Mouse (Mus musculus): ENCODE results near the gene Gnl2.

The Gnl2 gene

DNA sequence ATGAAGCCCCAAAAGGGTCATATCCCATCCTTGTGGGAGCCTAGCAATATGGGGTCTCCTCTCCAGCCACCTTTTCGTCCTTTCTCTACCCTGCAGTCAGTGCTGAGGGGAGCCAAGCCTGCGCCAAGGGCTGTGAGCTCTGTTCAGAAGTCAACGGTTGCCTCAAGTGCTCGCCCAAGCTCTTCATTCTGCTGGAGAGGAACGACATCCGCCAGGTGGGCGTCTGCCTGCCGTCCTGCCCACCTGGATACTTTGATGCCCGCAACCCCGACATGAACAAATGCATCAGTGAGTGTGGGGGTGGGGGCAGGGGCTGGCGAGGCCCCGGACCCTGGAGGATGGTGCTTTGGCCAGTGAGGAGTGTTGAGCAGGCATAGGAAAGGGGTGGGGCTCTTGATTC is 11.5 kb upstream of the Gnl2 start:
- no peak for DNase-seq

DNA sequence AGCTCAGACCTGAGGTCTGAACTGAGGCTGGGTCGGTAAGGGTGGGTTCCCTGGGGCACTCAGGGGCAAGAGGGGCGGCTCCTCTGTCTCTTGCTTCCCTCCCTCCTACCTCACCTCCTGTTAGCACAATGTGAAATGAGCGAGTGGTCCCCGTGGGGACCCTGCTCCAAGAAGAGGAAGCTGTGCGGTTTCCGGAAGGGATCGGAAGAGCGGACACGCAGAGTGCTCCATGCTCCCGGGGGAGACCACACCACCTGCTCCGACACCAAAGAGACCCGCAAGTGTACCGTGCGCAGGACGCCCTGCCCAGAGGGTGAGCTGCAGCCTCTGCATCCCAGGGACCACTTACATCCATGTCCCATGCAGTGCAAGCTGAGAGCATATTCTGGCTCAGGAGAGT is 8.9 kb upstream of the Gnl2 start:
- no peak for DNase-seq

DNA sequence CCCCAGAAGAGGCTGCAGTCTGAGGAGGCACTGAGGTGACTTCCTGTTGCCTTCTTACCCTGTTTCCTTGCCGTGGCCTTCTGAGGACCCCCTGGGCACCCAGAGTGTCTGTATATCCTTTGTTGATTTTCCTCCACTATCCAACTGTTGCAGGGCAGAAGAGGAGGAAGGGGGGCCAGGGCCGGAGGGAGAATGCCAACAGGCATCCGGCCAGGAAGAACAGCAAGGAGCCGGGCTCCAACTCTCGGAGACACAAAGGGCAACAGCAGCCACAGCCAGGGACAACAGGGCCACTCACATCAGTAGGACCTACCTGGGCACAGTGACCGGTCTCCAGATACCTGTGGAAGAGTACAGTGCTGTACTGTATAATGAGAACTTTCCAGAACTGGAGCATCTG is 8.2 kb upstream of the Gnl2 start:
- DNase-seq: peak in 1 of 2 experiments; percentile 31

DNA sequence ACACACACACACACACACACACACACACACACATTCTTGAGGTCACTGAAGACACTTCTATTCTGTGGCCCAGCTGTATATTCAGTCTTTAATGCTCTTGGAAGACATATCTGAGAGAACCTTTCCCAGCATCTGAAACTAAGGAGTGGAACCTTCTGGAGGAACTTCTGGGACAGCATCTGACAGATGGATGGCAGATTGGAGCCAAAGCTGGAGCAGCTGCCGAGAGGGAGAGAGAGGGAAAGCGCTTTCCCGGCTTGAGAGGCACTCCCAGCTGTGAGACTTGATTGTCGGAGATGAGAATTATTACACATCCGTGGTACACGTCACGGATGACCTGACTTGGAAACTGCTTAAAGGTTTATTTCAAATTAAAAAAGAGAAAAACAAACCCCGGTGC is 7.7 kb upstream of the Gnl2 start:
- peak in 1 of 2 experiments; percentile 46 for DNase-seq

DNA sequence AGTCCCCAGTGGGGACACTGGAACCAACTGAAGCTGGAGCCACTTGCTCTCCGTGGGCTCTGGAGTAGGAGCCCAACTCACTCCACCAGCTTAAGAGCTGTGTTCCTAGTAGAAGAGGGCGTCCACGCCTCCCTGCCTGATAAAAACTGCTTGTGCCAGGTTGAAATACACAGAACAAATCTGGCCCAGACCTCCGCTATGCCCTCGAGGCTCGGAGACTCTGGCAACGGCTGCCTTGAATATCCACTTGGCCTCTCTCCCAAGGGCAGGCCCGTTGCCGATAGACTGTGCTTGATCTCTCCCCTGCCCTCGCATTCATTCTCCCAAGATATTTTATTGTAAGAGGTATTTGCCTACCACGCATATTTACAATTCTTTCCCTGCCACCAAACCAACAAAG is 1.0 kb downstream of the Gnl2 start:
- peak in 1 of 2 experiments; percentile 16 for DNase-seq

DNA sequence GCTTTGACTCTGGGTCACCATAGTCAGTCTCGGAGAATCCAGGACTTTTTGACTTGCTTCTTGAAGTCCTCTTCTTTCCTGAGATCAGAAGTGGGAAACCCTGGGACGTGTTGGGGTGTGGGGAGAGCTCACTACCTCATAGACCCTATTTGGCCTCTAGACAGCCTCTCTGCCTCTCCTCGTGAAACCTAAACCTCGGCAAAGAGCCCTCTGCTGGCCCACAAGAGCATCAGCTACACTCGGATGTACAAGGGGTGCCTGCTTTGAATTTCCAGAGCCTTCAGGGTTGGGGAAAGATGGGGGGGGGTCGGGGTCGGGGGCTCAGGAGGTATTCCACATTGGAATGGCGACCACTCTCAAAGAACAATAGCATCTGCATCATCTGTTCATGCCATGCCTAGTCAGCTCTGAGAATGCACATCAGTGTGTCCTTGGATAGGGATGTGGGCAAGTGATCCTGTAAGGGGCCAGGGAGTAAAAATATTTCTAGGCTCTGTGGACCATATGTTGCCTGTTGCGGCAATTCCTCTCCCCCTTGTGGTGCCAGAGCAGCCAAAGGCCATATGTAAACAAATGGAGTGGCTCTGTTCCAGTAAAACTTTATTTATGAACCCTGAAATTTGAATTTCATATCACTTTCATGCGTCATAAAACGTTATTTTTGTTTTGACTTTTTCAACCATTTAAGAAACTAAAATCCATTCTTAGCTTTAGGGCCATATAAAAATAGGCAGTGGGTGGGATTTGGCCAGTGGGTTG is 4.6 kb downstream of the Gnl2 start:
- peak; percentile 29 to 51 for DNase-seq

DNA sequence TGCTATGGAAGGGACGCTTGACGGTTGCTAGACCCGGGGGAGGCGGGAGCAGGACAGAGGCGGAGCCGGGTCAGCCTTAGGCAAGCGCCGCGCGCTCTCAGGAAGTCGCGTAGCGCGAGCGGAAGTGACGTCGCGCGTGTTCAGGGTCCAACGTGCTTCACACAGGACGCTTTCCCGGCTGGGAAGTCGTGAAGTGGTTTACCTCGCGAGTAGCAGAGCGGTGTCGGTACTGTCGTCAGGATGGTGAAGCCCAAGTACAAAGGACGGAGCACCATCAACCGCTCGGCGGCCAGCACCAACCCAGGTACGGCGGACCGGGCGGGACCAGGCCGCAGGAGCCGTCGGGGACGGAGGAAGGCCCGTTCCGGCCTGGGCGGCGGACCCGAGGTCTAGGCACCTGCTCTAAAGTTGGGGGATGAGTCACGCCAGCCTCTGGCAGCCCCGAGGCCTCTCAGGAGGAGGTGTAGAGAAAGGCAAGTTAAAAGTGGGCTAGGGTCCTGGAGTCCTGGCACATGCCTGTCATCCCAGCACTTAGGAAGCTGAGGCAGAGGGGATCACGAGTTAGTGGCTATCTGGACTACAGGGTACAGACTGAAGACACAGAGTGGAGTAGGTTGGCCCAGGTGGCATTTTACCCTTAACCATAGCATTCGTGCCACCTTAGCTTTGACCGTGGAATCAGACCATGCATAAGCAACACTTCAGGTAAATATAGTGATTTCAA is 13.7 kb downstream of the Gnl2 start:
- peak; percentile 97 for DNase-seq

DNA sequence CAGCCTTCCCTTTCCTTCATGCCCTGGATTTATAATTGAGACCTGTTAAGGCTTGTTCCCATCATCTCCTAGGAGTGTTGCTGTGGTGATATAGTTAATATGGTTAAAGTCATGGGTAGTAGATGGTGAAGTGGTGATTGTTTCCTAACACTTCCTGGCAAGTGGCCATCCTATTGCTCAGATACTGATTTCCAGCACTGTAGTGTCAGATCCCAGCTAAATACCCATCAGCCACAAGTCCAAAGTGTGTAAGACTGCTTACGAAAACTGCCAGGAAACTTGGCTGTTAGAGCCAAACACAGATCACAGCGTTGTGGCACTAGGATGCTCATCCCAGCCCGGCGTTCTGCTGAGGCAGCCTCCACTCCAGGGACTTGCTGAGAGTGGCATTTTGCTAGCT is 18.0 kb downstream of the Gnl2 start:
- no peak for DNase-seq

DNA sequence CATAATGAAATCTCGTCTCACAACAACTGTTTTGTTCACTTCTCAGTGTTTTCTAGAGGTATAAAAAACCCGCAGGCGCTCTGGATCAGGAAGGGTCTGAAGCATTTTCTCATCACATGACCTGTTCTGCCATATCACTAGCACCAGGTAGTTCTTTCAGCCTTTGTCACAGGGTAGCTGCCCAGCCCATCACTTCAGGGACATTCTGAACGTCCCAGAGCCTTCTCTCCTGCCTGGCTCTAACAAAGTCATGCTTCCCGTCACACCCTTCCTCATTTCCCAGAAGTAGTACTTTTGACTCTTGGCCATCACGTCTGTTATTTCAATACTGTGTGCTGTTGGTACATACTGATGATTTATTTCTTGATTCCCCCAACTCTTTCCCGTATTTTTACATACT is 28.1 kb downstream of the Gnl2 start:
- DNase-seq: no peak

DNA sequence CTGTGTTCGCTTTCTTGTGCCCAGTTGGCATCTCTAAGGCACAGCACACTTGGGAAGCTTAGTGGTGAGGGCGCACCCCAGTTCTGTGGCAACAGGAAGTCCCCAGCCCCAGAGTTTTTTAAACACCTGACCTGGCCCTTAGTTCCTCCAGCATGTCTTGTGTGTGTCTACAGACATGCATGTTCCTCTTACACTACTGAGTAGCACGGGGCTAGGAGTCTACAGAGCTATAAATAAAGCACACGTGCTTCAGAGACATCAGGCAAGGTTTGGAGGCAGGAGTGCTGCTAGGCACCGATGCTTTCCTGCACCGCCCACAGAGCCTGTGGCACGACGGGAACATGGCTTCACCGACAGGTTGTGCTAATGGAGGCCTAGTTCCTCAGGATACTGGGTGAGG is 39.0 kb downstream of the Gnl2 start:
- no peak for DNase-seq

DNA sequence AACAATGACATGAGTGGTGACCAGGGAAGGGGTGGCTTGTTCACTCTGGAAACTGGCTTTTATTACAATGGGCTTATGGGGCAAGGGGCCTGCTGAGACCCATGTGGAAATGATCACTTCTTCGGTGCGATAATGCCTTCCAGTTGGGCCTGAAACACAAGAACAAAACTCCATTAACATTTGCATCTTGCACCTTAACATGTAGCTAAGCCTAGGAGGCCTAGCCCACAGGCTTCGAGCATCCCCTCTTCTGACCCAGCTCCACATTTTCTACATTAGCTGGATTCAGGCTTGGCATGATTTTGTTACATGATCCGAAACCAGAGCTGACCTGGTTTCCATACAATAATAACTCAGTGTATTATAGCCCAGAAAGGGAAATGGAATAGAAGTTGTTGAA is 40.1 kb downstream of the Gnl2 start:
- no peak for DNase-seq

DNA sequence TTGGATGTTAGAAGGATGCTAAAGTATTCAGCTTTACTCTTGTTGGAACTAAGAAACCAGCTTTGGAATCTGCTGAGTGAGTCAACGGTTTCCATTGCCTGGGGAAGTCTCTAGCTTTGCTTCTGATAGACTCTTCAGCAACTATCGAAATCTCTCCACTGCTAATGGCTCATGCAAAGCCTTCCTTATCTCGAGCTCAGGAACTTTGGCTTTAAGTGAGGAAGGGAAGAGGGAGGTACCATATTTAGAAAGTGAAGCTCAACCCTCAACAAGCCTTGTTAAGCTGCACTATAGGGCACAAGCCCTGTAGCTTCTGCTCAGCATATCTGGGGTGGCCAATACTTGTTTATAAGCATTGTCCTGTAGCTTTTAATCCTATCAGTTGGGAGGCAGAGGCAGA is 40.9 kb downstream of the Gnl2 start:
- DNase-seq: no peak

DNA sequence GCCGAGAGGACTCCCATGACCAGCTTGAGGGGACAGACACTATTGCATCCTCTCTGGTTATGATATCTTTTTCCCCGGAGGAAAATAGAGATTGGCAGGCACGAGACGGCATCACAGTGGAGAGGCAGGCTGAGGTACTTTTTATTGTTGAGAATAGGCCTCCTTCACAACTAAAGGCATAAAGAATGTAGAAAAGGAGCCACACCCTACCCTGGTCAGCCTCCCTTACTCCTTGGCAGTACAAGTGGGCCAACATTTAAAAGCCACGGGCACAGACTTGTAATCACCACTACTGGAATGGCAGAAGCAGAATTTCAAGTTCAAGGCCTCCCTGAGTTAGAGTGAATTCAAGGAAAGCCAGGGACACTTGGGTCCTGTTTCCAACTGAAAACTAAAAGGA is 41.6 kb downstream of the Gnl2 start:
- DNase-seq: no peak

DNA sequence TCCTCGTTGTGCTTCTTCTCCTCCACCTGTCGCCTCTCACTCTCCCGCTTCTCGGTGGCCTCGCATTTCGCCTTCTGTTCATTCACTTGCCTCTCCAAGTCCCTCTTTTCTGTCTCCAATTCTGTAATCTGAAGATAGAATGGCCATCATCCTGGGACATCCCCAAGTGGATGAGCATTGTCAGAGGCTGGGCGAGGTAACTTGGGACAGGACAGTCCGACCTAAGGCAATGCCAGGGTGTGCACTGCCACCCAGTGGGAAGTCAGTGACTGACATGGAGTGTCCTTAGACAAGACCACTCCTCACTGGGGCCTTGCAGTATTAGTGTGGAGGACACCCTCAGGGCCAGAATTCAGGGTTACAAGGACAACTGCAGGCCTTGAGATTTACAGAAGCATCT is 42.6 kb downstream of the Gnl2 start:
- DNase-seq: peak; percentile 82 to 87

DNA sequence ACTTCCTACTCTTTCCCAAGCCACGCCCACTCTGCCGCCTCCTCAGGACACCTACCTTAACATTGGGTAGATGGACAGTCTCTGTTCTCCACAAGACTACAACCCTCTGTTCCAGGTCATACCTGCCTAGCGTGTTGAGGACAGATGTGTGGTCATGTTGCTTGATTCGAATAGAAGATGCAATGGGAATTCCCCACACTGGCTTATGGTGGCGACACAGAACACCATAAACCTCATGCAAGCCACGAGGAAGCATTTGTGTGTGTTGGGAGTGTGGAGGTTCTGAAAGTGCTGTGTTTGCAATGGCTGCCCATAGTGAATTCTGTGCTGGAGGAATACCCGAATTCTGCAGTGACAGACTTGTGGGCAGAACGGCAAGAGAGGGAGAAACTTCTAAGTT is 47.4 kb downstream of the Gnl2 start:
- DNase-seq: no peak

DNA sequence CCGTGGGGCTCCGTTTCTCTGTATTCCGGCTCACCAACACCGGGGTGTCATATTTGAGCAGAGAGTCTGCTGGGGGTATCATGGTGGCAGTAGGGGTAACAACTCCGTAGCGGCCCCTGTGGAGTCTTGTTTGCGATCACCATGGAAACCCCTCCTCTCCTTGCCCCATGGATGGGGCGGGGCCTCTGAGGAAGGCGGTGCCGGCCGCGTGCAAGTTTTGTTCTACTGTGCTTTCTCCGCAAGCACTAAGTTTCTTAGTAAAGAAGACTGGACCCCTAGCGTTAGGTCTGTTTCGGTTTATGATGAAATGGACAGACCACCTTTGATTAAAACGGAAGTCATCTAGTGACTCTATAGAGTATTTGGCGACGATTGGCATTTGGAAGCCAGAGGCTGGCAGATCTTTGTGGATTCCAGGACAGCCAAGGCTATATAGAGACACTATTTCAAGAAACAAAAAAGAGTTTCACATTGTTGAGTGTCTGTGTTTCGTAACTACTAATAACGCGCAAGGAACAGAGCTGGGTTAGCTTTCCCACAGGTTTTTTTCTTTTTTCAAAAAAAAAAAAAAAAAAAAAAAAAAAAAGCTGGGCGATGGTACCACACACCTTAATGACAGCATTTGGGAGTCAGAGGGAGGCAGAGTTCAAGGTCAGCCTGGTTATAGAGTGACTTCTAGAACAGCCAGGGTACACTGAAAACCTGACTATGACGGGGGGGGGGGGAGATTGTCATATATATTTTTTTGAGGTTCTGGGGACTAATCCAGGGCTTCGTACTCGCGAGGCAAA is 49.3 kb downstream of the Gnl2 start, which contains the start of gene Dnali1:
Dnali1 (minus strand) TSS at position 187 of the 791 bp plus-strand sequence.
- DNase-seq: peak; percentile 72 to 78

DNA sequence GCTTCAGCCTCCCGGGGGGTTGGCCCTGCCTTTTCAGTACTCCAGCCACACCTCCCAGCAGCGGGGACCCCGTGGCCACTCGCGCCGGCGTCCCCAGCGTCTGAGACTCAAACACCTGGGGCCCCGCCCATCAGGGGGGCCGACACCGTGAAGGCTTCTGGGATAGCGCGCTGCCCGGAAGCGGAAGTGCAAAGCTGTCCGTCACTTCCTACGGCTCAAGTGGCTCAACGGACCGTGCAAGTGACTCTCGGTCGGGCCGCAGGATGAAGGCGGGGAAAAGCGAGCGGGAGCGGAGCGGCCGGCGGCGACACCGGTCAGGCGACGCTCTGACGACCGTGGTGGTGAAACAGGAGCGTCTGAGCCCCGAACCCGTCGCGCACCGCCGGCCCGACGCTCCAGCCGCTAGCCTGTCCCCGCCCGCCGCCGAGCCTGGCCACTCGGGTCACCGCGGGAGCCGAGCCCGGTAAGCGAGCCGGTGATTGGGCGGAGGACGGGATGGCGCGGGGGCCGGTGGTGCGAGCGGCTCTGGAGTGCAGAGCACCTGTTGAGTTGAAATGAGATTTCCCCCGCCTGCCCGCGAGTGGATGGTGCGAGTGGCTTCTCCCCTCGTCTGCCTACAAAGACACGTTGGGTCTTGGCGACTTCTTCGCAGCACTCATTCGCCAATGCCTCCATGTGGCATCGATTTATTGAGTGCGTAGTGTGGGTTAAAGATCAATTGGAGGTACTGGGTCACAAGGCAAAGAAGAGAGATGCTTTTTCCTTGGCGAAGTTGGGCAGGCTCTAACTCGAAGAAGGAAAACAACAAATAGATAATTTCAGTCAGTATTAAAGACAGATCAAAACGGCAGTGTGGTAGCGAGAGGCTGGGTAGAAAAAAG is 50.3 kb downstream of the Gnl2 start, which contains the start of gene Snip1:
Snip1 (plus strand) TSS at position 183 of the 881 bp plus-strand sequence.
- peak; percentile 94 to 96 for DNase-seq

DNA sequence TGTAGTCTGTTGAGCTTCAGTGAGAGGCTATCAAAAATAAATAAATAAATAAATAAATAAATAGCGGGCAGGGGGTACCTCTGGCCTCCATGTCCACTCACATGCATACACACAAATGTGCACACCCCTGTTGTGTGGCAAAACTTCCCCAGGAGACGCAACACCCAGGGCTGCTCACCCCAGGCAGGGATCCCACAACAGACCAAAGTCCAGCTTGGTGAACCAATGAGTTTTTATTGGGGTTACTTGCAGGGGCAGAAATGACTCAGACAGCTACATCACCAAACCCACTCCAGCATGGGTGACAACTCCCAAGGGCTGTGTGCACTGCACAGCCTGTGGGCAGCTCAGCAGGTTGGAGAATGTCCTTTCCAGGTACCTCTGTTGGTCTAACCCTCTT is 61.3 kb downstream of the Gnl2 start:
- DNase-seq: no peak

DNA sequence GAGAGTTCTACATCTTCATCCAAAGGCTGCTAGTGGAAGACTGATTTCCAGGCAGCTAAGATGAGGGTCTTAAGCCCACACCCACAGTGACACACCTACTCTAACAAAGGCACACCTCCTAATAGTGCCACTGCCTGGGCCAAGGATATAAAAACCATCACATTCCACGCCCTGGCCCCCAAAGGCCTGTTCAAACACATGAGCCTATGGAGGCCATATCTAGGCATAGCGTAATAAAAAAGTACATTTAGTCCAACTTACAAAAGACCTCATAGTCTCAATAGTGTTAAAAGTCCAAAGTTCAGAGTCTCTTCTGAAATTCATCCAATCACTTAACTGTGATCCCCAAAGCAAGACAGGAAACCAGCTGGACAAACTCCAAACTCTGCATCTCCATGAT is 62.3 kb downstream of the Gnl2 start:
- DNase-seq: no peak

DNA sequence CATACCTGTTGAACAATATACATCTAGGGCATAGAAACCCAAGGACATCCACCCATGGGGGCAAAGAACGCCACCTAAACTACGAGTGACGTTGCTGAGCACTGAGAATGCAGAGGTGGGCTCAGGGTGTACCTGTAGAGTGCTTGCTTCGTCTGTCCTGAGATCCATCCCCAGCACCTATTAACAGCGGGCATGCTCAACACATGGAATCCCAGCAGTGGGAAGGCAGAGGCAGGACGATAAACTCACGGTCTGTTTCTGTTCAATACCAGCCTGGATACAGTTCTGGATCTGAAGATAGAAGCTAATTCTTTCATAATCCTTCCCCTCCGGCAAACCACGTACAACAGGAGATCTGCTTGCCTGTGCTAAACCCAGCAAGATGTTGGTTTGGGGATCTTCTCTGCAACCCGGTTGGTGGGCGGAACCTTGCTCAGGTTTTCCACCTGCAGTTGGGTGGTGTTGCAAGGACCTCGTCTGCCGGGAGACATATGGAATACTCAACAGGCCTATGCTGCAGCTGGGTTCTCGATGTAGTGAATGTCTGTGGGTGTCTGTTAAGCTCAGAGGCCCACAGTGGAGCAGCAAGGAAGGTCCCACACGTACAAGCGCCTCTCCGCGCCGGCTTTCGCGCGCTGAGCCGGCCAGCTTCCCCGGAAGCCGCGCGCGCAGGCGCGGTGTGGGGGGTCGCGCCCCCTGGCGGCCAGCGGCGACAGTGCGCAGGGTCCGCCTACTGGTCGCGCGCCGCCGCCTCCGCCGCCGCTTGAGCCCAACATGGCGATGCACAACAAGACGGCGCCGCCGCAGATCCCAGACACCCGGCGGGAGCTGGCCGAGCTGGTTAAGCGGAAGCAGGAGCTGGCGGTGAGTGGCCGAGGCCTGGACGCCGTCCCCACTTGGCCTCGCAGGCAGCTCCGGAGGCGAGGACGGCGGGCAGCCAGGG is 68.3 kb downstream of the Gnl2 start, which contains the start of gene Meaf6:
Meaf6 (plus strand) TSS at position 732 of the 943 bp plus-strand sequence.
- DNase-seq: peak; percentile 93 to 95

DNA sequence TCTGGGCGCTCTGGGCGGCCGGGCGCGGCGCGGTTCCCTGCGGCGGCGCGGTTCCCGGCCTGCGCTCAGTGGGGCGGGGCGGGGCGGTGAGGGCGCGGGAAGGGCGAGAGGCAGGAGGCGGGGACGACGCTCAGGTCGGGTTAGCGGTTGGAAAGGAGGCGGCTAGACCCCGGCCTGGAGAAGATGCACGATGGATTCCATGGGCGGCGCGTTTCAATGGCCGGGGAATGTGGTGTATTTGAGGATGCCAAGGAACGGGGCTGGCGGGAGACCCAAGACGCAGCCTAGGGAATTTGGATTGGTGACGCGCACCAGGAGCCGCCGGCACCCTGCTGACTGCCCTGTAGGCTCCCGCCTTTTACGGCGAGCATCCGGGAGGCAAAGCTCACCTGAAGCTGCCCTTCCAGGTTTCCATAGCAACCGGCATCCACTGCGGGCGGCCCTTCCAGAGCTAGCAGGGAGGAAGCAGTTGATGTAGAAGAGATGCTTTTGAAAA is 69.0 kb downstream of the Gnl2 start:
- peak; percentile 84 to 91 for DNase-seq
